Mouse (Mus musculus) liver, postnatal 0 days (tissue): ENCODE measurements around the gene AU022252. TPM values are rescaled to one million over a fixed set of nuclear protein-coding genes. Genes with fewer than 3 reads are reported as not detected.
A peak's percentile ranks its signal among the peaks of the same experiment; 100 is the strongest.

ENCODE experiments used
- ATAC-seq: fragments of 200-750 bp; cut with Nextera tagmentation; 2 replicates; pipeline ENCODE4 v1.8.0; 2017; ENCODE audit warnings: mild to moderate bottlenecking, moderate library complexity
- DNase-seq: peaks from one replicate; pipeline ENCODE4 v3.0.0-alpha.2; 2016
- H3K27ac ChIP-seq: fragments of 300-500 bp; sonication (generic); 2 replicates; pipeline ENCODE4 v1.5.1; 2014; ENCODE audit warnings: antibody characterized with exemption, moderate library complexity, mild to moderate bottlenecking, low read depth
- H3K27me3 ChIP-seq: fragments of 300-500 bp; sonication (generic); 2 replicates; pipeline ENCODE4 v1.6.1; 2014; ENCODE audit warnings: low read length, control low read depth, mixed read lengths; ENCODE audit not compliant: insufficient read depth
- H3K36me3 ChIP-seq: fragments of 300-500 bp; sonication (generic); replicated peaks from 2 replicates; pipeline ENCODE4 v1.6.1; 2014; ENCODE audit warnings: mild to moderate bottlenecking, control low read depth, low read length, moderate library complexity, mixed read lengths; ENCODE audit not compliant: insufficient read depth
- H3K4me1 ChIP-seq: fragments of 300-500 bp; sonication (generic); 2 replicates; pipeline ENCODE4 v1.6.1; 2014; ENCODE audit warnings: antibody characterized with exemption, mild to moderate bottlenecking, control low read depth; ENCODE audit not compliant: insufficient read depth
- H3K4me2 ChIP-seq: fragments of 300-500 bp; sonication (generic); 2 replicates; pipeline ENCODE4 v1.6.1; 2014; ENCODE audit warnings: low read depth, mild to moderate bottlenecking, low read length, moderate library complexity, mixed read lengths
- H3K4me3 ChIP-seq: fragments of 300-500 bp; sonication (generic); 2 replicates; pipeline ENCODE4 v1.5.1; 2014; ENCODE audit warnings: low read depth, low read length
- H3K9ac ChIP-seq: fragments of 300-500 bp; sonication (generic); replicated peaks from 2 replicates; pipeline ENCODE4 v1.6.1; 2014; ENCODE audit warnings: mild to moderate bottlenecking, moderate library complexity
- H3K9me3 ChIP-seq: fragments of 300-500 bp; sonication (generic); 2 replicates; pipeline ENCODE4 v1.6.1; 2016; ENCODE audit warnings: mild to moderate bottlenecking, control low read depth, low read length, mixed read lengths
- CTCF ChIP-seq: sonication (generic); IDR thresholded peaks from 2 replicates; pipeline ENCODE4 v1.5.1; 2016; ENCODE audit warnings: antibody characterized with exemption, low read depth
- EP300 ChIP-seq: IDR thresholded peaks from 2 replicates; pipeline ENCODE4 v1.6.1; 2016; ENCODE audit warnings: antibody characterized with exemption, low read depth, mild to moderate bottlenecking
- WGBS: fragments of 180-500 bp; shearing (Covaris S2); extraction: QIAGEN DNeasy Blood & Tissue Kit; methylation state at CpG from one replicate; pipeline ENCODE4 v1.1.7; 2014; ENCODE audit not compliant: insufficient replicate concordance; 5-methylcytosine and 5-hydroxymethylcytosine counted together
- polyA plus RNA-seq: library from polyadenylated mRNA; unstranded; fragments of >200 nt; fragmentation: Nextera tagmentation; extraction: Ambion mirVana; gene quantifications from 2 replicates; pipeline ENCODE4 v1.2.1, GENCODE M21; 2015

AU022252 gene
- polyA plus RNA-seq, 1 experiment from 2014 or later, result 27.8 TPM

- no peak overlapping the region for H3K27ac ChIP-seq
- H3K4me2 ChIP-seq, result no peak overlapping the region
- H3K9me3 ChIP-seq, result no peaks in the 10 kb centered on the region
- TF ChIP-seq EP300, result no peak
- TF ChIP-seq CTCF, result no peak
- H3K27me3 ChIP-seq, result no peaks in the 10 kb centered on the region
- H3K36me3 ChIP-seq, result no peaks in the 10 kb centered on the region
- no peak overlapping the region for H3K4me3 ChIP-seq
- DNase-seq (no peak), ATAC-seq (no peak)
- H3K9ac ChIP-seq, result no peak overlapping the region
- 65% methylated on average over 8 of the region's 9 CpGs for WGBS
- H3K4me1 ChIP-seq, result no peaks in the 10 kb centered on the region
Measured at GRCm38 (mm10) chr4:119254012-119254618, 21.6 kb upstream of the AU022252 start.

DNA sequence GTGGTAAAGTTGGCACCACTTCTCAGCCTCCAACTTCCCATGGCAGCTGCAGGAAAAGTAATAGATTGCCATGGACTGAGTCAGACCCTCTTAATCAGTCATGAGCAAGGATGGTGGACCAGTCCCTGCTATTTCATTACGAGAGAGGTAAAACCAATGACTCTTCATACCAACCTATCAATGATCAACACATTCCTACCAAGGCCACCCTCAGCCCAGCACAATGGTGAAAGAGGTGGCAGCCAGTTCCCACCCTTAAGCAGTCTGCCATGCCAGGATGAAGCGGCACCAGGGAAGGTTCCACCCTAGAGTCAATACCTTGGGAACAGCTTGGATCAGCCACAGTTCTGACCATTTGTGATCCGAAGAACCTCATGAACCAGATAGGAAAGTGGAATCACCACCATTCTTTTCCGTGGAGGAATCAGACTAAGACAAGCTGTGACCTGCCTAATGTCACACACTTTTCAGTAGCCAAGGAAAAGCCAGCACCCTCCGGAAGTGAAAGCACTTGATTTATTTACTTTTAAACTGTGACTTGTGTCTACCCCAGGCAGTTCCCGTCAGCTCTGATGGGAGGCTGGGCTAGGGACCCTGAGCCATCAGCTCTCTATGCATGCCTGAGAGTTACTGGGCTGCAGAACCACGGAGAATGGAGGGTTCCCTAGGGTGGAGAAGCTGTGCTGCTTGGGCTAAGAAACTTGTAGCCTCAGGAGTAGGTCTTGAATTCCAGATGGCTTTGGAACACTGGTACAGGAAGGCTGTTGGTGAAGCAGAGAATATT, 19.7 kb upstream of the AU022252 start:
- Histone ChIP-seq H3K4me2 (no peak overlapping the region), H3K9ac (no peak overlapping the region), H3K36me3 (no peaks in the 10 kb centered on the region), H3K27me3 (no peaks in the 10 kb centered on the region), H3K4me3 (no peak overlapping the region), H3K4me1 (no peaks in the 10 kb centered on the region), H3K9me3 (no peaks in the 10 kb centered on the region), H3K27ac (no peak overlapping the region)
- DNase-seq (no peak), ATAC-seq (no peak)
- WGBS, result 54% methylated on average over 7 of the region's 7 CpGs
- no peak for TF ChIP-seq CTCF
- no peak for TF ChIP-seq EP300

DNA sequence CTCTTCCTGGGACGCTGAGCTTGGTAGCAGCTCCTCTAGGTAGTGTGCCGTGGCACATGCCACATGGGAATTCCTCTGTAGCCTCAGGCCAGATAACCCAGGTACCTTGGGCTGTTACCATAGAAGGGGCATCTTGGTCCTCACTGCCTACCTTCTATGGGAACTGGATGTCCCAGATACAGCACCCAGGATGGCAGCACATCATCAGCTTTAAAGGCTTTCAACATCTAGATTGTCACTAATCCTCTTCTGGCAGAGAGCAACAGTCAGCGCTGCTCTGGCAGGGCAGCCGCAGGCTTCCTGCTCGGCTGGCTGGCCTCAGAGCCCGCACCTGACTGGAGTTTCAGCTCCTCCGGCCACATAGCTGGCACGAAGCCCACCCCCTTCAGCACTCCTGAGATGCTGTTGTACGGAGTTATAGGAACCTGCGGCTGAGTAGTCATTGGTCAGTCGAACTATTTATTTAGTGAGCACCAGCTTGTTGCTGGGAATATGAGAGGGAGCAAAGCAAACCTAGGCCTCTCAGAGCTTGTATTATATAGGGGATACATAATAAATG, 16.0 kb upstream of the AU022252 start:
- TF ChIP-seq EP300 (no peak), CTCF (no peak)
- Histone ChIP-seq H3K27ac (no peak overlapping the region), H3K9ac (no peak overlapping the region), H3K4me2 (no peak overlapping the region), H3K27me3 (no peaks in the 10 kb centered on the region), H3K36me3 (peaks cover 7% of the 10 kb centered on the region), H3K9me3 (no peaks in the 10 kb centered on the region), H3K4me3 (no peak overlapping the region), H3K4me1 (no peaks in the 10 kb centered on the region)
- ATAC-seq, result no peak
- WGBS, result 84% methylated on average over 11 of the region's 11 CpGs
- DNase-seq, result no peak

GRCm38 (mm10) chr4:119247462-119248235, 15.1 kb upstream of the AU022252 start:
- no peaks in the 10 kb centered on the region for H3K27me3 ChIP-seq
- WGBS, result 37% methylated on average over 13 of the region's 13 CpGs
- peaks cover 7% of the 10 kb centered on the region for H3K36me3 ChIP-seq
- no peaks in the 10 kb centered on the region for H3K4me1 ChIP-seq
- ATAC-seq (peak; percentile 68), DNase-seq (peak; percentile 73)
- no peaks in the 10 kb centered on the region for H3K9me3 ChIP-seq
- TF ChIP-seq EP300 (no peak), CTCF (peak; percentile 87)
- no peak overlapping the region for H3K9ac ChIP-seq
- no peak overlapping the region for H3K4me2 ChIP-seq
- H3K4me3 ChIP-seq, result no peak overlapping the region
- no peak overlapping the region for H3K27ac ChIP-seq

DNA sequence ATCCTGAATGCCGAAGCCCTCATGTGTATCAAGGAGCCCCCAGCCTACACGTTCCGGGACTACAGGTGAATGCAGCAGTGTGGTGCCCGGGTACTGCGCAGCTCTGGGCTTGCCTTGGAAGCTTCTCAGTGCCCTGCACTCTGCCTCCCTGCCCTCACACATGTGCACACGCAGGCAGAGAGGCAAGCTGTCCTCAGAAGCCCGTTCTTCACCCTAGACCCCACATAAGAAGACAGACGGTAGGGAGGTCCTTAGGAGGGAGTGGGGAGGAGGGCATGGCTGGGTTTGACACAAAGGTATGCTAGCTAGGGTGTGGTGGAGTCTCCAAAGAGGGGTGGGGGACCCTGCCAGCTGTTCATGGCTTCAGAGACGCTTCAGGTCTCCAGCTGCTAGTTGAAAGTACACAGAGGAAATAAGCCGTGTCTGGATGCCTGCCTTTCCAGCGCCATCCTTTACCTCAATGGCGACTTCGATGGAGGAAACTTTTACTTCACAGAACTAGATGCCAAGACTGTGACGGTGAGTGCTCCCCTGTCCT, 14.2 kb upstream of the AU022252 start:
- Histone ChIP-seq H3K4me2 (no peak overlapping the region), H3K27me3 (no peaks in the 10 kb centered on the region), H3K9ac (no peak overlapping the region), H3K4me1 (no peaks in the 10 kb centered on the region), H3K27ac (no peak overlapping the region), H3K36me3 (peaks cover 7% of the 10 kb centered on the region), H3K4me3 (no peak overlapping the region), H3K9me3 (no peaks in the 10 kb centered on the region)
- no peak for DNase-seq
- 81% methylated on average over 14 of the region's 14 CpGs for WGBS
- ATAC-seq, result no peak
- no peak for TF ChIP-seq EP300
- no peak for TF ChIP-seq CTCF

DNA sequence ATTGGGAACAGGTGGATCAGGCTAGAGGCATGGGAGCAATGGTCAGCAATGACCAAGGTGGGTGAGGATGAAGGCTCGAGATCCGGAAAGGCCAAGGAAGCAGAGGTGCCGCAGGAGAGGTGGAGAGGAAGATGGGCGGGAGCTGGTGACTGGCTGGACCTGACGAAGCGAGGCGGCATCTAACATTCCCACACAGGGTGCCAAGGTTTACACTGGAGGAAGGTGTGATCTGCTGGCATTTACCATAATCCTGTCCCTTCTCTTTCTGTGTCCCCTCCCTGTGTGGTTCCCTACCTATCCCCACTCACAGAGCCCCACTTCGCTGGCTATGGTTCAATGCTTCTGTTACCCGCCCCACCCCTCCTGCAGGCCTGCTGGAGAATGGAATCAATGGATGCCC, 13.4 kb upstream of the AU022252 start:
- DNase-seq (no peak), ATAC-seq (no peak)
- Histone ChIP-seq H3K27ac (no peak overlapping the region), H3K27me3 (no peaks in the 10 kb centered on the region), H3K36me3 (peaks cover 7% of the 10 kb centered on the region), H3K9ac (no peak overlapping the region), H3K4me3 (no peak overlapping the region), H3K4me2 (no peak overlapping the region), H3K9me3 (no peaks in the 10 kb centered on the region), H3K4me1 (no peaks in the 10 kb centered on the region)
- WGBS, result 85% methylated on average over 8 of the region's 9 CpGs
- TF ChIP-seq EP300 (no peak), CTCF (no peak)
